ENCODE assay signal across 8 mouse cellular contexts in the genomic region with DNA sequence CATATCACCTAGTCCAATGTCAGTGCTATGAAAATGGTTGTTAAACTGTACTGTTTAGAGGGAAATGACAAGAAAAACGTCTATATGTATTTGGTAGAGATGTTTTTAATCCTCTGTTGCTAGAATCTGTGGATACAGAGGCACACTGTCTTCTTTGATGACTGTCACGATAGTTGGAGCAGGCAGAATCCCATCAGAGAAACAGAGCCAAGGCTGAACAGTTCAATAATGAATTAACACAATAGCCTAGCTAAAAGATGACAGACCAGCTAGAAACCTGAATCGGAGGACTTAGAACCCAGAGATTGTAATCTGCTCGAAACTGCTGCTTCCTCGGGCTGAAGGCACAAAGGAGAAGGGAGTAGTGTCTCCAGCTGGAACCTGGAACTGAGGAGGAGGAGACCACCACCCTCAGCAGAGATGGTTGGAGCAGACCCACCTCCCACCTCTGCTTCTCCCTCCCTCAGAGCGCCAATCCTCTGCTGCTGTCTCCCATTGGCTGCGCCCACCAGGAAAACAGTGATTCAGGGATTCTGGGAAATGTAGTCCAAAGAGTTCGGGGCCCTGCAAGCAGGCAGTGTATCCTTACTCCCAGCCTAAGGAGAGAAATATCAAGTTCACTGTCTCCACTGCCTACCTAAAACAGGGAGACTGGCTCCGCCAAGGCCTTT.
A peak's percentile ranks its signal among the peaks of the same experiment; 100 is the strongest.
DNase-seq lines count a peak whose midpoint lies in the region; ATAC-seq lines count a peak whose summit lies in the region.

No protein-coding gene starts in this region.

- H3K27ac ChIP-seq in embryonic facial prominence, embryonic 10.5 days (replicated peaks) = peak overlapping the region; percentile 75
- peak overlapping the region; percentile 80 for H3K27ac ChIP-seq in heart, embryonic 10.5 days
- no peak overlapping the region for H3K27ac ChIP-seq in limb, embryonic 11.5 days (replicated peaks; ENCODE audit: low read depth, low read length)
- H3K27ac ChIP-seq in midbrain, embryonic 12.5 days (replicated peaks) = peak overlapping the region; percentile 63

- H3K9ac ChIP-seq in limb, embryonic 11.5 days (ENCODE audit: low read length) = peak overlapping the region; percentile 47; the same call in 1 of the 2 replicates
- peak overlapping the region; percentile 47; the same call in 1 of the 2 replicates for H3K9ac ChIP-seq in midbrain, embryonic 12.5 days (replicated peaks)

- H3K4me1 ChIP-seq in embryonic facial prominence, embryonic 10.5 days = peaks cover 16% of the 10 kb centered on the region
- peaks cover 25% of the 10 kb centered on the region for H3K4me1 ChIP-seq in heart, embryonic 10.5 days
- H3K4me1 ChIP-seq in limb, embryonic 11.5 days (ENCODE audit: control insufficient read depth, insufficient read depth, low read length) = no peaks in the 10 kb centered on the region
- H3K4me1 ChIP-seq in midbrain, embryonic 12.5 days = peaks cover 3% of the 10 kb centered on the region; the same call in 1 of the 2 replicates

- H3K27me3 ChIP-seq in embryonic facial prominence, embryonic 10.5 days (replicated peaks; ENCODE audit: low read depth, poor library complexity, severe bottlenecking) = 0 out of 2 replicates have a peak, but pooled peaks cover 2% of the 10 kb centered on the region
- H3K27me3 ChIP-seq in heart, embryonic 10.5 days (ENCODE audit: insufficient read depth, poor library complexity, severe bottlenecking) = no peaks in the 10 kb centered on the region
- no peaks in the 10 kb centered on the region for H3K27me3 ChIP-seq in limb, embryonic 11.5 days (ENCODE audit: control insufficient read depth, insufficient read depth, low read length)
- H3K27me3 ChIP-seq in midbrain, embryonic 12.5 days = no peaks in the 10 kb centered on the region

- peak overlapping the region; percentile 42 for H3K4me3 ChIP-seq in embryonic facial prominence, embryonic 10.5 days
- peak overlapping the region; percentile 48 for H3K4me3 ChIP-seq in heart, embryonic 10.5 days
- 0 out of 2 replicates have a peak overlapping the region, but pooled peaks have one; percentile 2 for H3K4me3 ChIP-seq in limb, embryonic 11.5 days (ENCODE audit: low read depth, low read length)
- peak overlapping the region; percentile 39 for H3K4me3 ChIP-seq in midbrain, embryonic 12.5 days

- DNase-seq in brain, adult 2 months (ENCODE audit: low read depth, low spot score) = peak; percentile 97
- DNase-seq in embryonic facial prominence, embryonic 10.5 days (ENCODE audit: low spot score) = peak; percentile 80
- DNase-seq in heart, embryonic 10.5 days (ENCODE audit: low spot score) = peak; percentile 89
- peak; percentile 62 for DNase-seq in kidney, adult 9 months
- DNase-seq in limb, embryonic 11.5 days (ENCODE audit: low spot score) = peak; percentile 77
- peak; percentile 92 for DNase-seq in telencephalon, adult 2 months (ENCODE audit: low read depth, low spot score)
- no peak for DNase-seq in T-cell, adult 2 months (ENCODE audit: low spot score)

- H3K36me3 ChIP-seq in embryonic facial prominence, embryonic 10.5 days (replicated peaks) = no peaks in the 10 kb centered on the region
- no peaks in the 10 kb centered on the region for H3K36me3 ChIP-seq in heart, embryonic 10.5 days
- H3K36me3 ChIP-seq in limb, embryonic 11.5 days (ENCODE audit: control insufficient read depth, insufficient read depth, low read length) = no peaks in the 10 kb centered on the region
- no peaks in the 10 kb centered on the region for H3K36me3 ChIP-seq in midbrain, embryonic 12.5 days

- 18% methylated on average over 9 of the region's 9 CpGs for WGBS in embryonic facial prominence, embryonic 10.5 days
- WGBS in heart, embryonic 10.5 days = 19% methylated on average over 9 of the region's 9 CpGs
- WGBS in limb, embryonic 11.5 days = 14% methylated on average over 9 of the region's 9 CpGs
- 15% methylated on average over 9 of the region's 9 CpGs for WGBS in midbrain, embryonic 12.5 days

- peak overlapping the region; percentile 40; the same call in 1 of the 2 replicates for H3K4me2 ChIP-seq in limb, embryonic 11.5 days (ENCODE audit: low read depth, severe bottlenecking)
- H3K4me2 ChIP-seq in midbrain, embryonic 12.5 days (replicated peaks) = peak overlapping the region; percentile 56

- H3K9me3 ChIP-seq in embryonic facial prominence, embryonic 10.5 days = no peaks in the 10 kb centered on the region
- H3K9me3 ChIP-seq in heart, embryonic 10.5 days = no peaks in the 10 kb centered on the region
- H3K9me3 ChIP-seq in limb, embryonic 11.5 days (ENCODE audit: control insufficient read depth, low read length) = no peaks in the 10 kb centered on the region
- no peaks in the 10 kb centered on the region for H3K9me3 ChIP-seq in midbrain, embryonic 12.5 days

- ATAC-seq in limb, embryonic 11.5 days (ENCODE audit: insufficient number of reproducible peaks, low FRiP score, low TSS enrichment, low read depth) = peak; percentile 95
- peak; percentile 98 for ATAC-seq in midbrain, embryonic 12.5 days (ENCODE audit: low FRiP score, low read depth)
